Mouse (Mus musculus) bone marrow macrophage, adult 2 months (primary cell): ENCODE data around the gene Fscn2. TPM values are rescaled to one million over a fixed set of nuclear protein-coding genes. Genes with fewer than 3 reads are reported as not detected.

Experiments
- H3K27ac ChIP-seq: 2 replicates; pipeline ENCODE4 v1.5.1; 2012; ENCODE audit warnings: low read depth, low read length; ENCODE audit not compliant: insufficient read depth
- H3K4me1 ChIP-seq: 2 replicates; pipeline ENCODE4 v1.6.1; 2012; ENCODE audit warnings: low read length; ENCODE audit not compliant: control insufficient read depth, insufficient read depth
- H3K4me3 ChIP-seq: 2 replicates; pipeline ENCODE4 v1.5.1; 2012; ENCODE audit warnings: mild to moderate bottlenecking, low read length, moderate library complexity; ENCODE audit not compliant: insufficient read depth
- CTCF ChIP-seq: IDR thresholded peaks from 2 replicates; pipeline ENCODE4 v1.5.1; 2012; ENCODE audit warnings: low read depth, mild to moderate bottlenecking, low read length, moderate library complexity
- POLR2A ChIP-seq: IDR thresholded peaks from 2 replicates; pipeline ENCODE4 v1.6.1; 2012; ENCODE audit warnings: mild to moderate bottlenecking, low read depth, low read length, borderline replicate concordance
- polyA plus RNA-seq: library from polyadenylated mRNA; stranded (reverse); fragments of >200 nt; gene quantifications from 2 replicates; pipeline ENCODE4 v1.2.4, GENCODE M21; 2012; ENCODE audit not compliant: missing spikeins, insufficient read depth, insufficient read length

Gene Fscn2
- polyA plus RNA-seq, result not detected in 2 replicates

DNA sequence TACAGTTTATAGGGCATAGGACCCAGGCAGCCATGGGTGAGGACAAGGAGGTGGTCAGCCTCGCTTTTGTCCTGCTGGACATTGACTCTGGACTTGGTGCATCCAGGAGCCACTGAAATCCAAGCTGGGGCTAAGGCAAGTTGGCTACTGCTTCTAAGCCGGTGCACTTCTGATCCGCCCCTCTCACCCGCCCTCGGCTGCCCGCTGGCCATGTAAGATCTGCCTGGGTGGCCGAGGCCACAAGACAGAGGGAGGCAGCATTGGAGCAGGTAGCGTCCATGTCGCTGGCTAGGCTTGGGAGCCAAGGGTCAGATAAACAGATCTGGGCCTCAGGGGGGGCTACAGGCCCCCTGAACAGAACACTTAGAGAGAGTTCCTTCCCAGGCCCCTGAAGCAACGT is at the start of gene Fscn2:
Gene Fscn2 (plus strand): TSS at position 240 of the 400 bp plus-strand sequence.
- Histone ChIP-seq H3K4me1 (peaks cover 34% of the 10 kb centered on the region), H3K4me3 (no peak within 1 kb of the TSS)

DNA sequence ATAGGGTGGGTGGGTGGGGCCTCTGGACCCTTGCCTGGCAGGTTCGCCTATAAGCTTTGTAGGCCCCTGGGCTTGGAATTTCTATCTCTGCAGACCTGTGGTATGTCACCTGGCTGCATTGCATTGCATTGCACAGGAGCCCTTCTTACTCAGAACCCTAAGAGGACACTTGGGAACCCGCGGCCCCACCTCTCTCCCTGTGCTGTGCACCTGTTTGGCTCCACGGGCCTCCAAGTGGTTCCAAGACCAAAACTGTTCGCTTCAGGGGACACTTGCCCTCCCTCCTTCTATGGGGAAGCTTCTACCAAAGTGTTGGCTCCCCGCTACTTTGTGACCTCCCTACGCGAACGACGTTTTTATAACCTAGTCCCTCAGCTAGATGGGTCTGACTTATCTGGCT is 49.8 kb upstream of the Fscn2 start:
- H3K4me1 ChIP-seq, result peaks cover 22% of the 10 kb centered on the region
- H3K4me3 ChIP-seq, result no peak overlapping the region
- no peak overlapping the region for H3K27ac ChIP-seq

More for the DNA sequence above, at the start of gene Fscn2:
- H3K27ac ChIP-seq, result no peak within 1 kb of the TSS
- no peak for TF ChIP-seq CTCF
- TF ChIP-seq POLR2A, result no peak

DNA sequence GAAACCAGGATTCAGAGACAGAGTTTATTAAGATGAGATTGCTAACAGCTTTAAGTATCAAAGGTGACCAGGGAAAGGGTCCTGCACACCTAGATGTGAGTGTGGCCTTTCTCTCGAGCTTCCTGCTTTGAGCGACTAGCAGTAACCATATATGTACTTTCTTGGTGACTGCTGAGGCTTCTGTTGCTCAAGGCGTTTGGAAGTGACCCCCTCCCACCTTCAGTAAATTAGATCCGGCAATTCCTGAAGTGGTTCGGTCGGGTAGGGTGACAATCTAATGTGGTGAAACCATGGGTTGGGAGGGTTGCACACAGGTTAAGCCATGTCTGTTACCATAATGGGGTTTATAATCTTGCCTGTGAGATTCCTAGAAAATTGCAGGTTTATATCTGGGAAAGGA is 49.3 kb upstream of the Fscn2 start:
- H3K27ac ChIP-seq, result no peak overlapping the region
- H3K4me3 ChIP-seq, result no peak overlapping the region
- no peak for TF ChIP-seq POLR2A
- no peak for TF ChIP-seq CTCF
- H3K4me1 ChIP-seq, result peaks cover 22% of the 10 kb centered on the region

More for the DNA sequence above, 49.8 kb upstream of the Fscn2 start:
- TF ChIP-seq CTCF, result no peak
- TF ChIP-seq POLR2A, result no peak

DNA sequence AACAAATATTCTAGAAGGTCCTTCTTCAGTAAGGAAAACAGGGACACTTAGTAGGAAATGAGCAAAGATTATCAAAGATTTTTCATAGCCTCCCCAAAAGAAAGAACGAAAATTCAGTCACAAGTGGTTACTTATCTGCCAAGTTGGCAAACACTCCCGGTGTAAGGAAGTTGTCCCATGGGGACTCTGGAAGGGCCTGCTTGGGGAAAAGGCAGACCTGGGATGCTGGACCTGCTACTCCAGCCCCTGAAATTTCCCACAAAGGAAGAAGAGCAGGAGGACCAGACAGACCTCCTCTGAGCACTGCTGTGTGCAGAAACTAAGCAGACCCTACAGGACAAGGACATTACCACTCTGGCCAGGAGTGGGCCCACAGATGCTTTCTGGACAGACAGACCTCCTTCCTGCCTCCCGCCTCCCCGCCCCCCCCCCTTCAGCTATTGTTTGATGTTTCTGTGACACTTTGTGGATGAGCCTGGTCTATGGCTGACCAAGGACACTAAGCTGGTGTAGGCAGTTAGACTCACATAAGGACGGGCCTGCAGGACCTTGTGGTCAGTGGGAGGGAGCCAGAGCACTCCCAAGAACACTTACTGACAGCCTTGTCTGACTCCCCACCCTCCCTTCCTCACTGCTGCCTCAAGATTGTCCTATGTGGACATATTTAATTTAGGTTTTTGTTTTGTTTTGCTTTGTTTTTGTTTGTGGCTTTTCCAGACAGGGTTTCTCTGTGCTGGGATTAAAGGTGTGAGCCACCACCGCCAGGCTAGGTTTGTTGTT is 47.2 kb upstream of the Fscn2 start:
- Histone ChIP-seq H3K4me1 (peaks cover 16% of the 10 kb centered on the region), H3K4me3 (no peak overlapping the region), H3K27ac (no peak overlapping the region)
- TF ChIP-seq CTCF, result no peak
- TF ChIP-seq POLR2A, result no peak

DNA sequence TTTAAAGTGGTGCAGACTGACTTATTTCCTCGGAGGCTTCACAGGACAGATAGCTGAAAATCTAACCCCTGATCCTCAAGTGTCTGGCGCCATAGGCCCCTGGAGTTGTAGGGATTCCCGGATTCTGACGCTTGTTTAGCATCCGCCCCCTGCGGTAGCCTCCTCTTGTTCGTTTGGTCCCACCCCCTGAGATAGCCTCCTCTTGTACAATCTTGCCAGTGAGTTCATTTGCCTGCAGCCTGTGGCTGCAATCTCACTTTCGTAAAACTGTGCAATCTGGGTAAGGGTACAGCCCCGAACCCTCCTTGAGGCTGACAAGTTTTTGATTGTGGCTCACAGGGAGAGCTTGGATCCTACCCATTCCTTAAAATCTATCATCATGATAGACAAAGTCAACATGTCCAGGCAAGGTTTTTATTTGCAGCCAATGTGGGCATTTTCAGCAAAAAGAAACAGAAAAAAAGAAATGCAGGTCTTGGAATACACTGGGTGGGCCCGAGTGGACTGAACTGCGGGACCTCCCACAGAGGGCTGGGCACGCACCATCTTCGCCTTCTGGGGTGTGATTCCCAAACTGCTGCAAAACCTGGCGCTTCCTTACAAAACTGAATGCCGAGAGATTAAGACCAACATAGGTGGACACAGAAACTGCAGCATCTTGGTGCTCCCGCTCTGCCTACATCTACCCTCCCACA is 46.5 kb upstream of the Fscn2 start:
- Histone ChIP-seq H3K27ac (peak overlapping the region; percentile 78), H3K4me1 (peaks cover 16% of the 10 kb centered on the region), H3K4me3 (no peak overlapping the region)
- TF ChIP-seq POLR2A, result no peak
- TF ChIP-seq CTCF, result no peak

DNA sequence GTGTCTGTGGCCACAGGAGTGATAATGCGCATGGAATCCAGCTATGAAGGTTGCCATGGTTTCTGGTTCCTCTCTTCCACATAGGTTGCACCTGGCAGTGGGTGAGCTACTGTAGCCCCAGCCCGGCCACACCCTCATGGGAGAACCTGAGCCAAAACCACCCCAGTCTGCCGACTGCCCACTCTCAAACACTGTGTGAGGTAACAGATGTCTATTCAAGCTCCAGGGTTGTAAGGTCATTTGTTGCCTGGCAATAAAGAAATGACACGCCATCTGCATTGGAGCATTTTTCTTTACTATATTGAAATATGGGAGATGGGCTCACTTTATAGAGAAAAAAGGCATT is 45.9 kb upstream of the Fscn2 start:
- peak overlapping the region; percentile 78 for H3K27ac ChIP-seq
- peak overlapping the region; percentile 56 for H3K4me3 ChIP-seq
- peaks cover 16% of the 10 kb centered on the region for H3K4me1 ChIP-seq
- TF ChIP-seq POLR2A (no peak), CTCF (no peak)

DNA sequence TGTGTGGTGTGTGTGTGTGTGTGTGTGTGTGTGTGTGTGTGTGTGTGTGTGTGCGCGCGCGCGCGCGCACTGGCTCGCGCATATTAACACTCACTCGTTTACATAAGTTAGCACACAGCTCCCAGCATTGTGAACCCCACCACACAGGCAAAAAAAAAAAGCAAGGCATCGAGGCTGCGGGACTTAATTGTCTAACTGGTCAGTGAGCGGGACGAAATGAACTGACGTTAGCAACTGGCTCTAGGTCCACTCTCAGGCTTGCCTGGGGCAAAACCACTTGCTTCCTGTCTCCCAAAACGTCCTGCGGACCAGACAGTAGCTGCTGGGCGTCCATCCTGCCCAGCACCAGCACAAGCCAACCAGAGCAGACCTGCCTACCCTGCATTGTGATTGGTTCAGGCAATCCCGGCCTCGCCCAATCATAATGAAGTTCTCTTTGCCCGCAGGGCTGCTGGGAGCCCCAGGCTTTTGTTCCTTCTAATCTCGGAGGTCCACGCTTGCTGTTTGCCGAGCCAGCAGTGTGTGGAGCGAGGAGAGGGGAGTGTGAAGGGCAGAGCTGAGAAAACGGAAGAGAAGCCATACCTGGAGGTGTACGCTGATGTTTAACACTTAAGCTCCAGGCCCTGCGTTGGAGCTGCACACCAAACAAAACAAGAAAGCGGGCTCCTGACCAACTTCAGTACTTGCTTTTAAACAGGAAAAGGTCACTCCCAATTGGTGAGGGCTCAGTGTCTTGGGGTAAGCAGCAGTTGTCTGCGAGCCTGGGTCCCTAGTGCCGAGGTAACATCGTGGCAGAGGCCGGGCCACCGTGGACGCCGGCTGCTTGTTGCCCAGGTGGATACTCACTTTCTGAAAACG is 45.3 kb upstream of the Fscn2 start:
- Histone ChIP-seq H3K4me3 (peak overlapping the region; percentile 75), H3K4me1 (peaks cover 15% of the 10 kb centered on the region), H3K27ac (peak overlapping the region; percentile 91)
- peak; percentile 81; the same call in 1 of the 2 replicates for TF ChIP-seq POLR2A
- TF ChIP-seq CTCF, result no peak

DNA sequence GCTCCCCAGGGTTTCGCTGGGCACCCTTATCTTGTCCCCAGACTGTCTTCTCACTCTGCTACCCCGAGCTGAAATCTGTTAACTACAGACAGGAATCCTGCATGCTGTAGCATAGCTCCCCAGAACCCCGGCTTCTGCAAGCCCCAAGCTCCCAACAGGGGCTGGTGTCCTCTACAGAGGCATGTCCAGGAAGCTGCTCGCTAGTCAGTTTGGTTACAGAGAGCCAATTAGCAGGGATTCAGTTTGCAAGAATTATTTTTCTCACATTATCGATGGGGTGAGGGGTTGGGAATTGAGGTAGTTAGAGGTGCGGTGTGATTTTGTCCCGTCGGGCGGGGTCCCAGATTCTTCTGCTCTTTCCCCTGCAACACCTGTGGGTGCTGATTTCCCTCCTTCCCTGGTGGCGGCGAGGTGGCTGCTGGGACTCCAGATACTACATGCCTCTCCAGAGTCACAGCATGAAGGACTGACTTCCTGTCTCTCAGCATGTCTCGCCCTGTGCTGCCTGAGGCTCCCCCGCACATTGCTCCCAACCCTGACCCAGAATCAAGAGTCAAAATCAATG is 44.6 kb upstream of the Fscn2 start:
- TF ChIP-seq POLR2A (no peak), CTCF (no peak)
- H3K4me1 ChIP-seq, result peaks cover 13% of the 10 kb centered on the region
- peak overlapping the region; percentile 91 for H3K27ac ChIP-seq
- peak overlapping the region; percentile 75 for H3K4me3 ChIP-seq

DNA sequence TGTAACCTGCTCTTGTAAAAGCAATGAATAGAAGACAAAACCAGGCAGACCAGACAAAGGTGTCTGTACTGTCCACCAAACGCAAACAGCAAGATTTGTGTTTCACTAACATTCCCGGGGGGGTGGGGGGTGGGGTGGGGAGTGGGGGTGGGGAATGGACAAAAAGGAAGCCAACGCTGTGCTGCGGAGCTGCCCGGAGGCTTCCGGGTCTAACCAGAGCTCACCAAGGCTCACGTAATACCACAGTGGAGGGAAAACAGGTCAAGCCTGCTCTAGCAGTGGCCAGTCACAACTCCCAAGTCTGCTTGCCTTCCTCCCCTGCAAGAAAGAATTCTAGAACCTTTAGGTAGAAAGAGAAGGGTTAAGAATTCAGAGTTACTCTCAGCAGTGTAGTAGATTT is 43.9 kb upstream of the Fscn2 start:
- H3K4me3 ChIP-seq, result no peak overlapping the region
- H3K4me1 ChIP-seq, result peaks cover 13% of the 10 kb centered on the region
- peak overlapping the region; percentile 91; the same call in 1 of the 2 replicates for H3K27ac ChIP-seq
- no peak for TF ChIP-seq CTCF
- TF ChIP-seq POLR2A, result no peak
